Mouse (Mus musculus) spleen, adult 2 months (tissue): ENCODE data around the gene Epha2.

ENCODE experiments used
- CTCF ChIP-seq: fragments of 200-500 bp; IDR thresholded peaks from 2 replicates; pipeline ENCODE4 v1.5.1; 2011; ENCODE audit warnings: mild to moderate bottlenecking, inconsistent platforms; ENCODE audit not compliant: insufficient read depth, insufficient read length, insufficient replicate concordance; ENCODE audit errors: extremely low read depth
- POLR2A ChIP-seq: fragments of 200-500 bp; IDR thresholded peaks from 2 replicates; pipeline ENCODE4 v1.6.1; 2011; ENCODE audit warnings: low read depth, low read length, inconsistent platforms

- TF ChIP-seq POLR2A (no peak), CTCF (no peak)
Observed at GRCm38 (mm10) chr4:141277157-141277556, 23.9 kb upstream of the Epha2 start.
